ENCODE assay signal across 9 mouse cellular contexts in genomic region chr7:30873083-30873482, GRCm38 (mm10). TPM values are rescaled to one million over a fixed set of nuclear protein-coding genes. Genes with fewer than 3 reads are reported as not detected.
DNase-seq lines count a peak whose midpoint lies in the region; ATAC-seq and TF ChIP-seq lines count a peak whose summit lies in the region.
"Had no signal": no experiment of that assay in that cellular context is flagged by ENCODE, and none has a peak within 500 bp of the region (broad histone marks: within the 10 kb centered on the region; RNA-seq: fewer than 3 reads in every experiment).

No protein-coding gene starts in this region.

- no peaks in the 10 kb centered on the region for H3K27me3 ChIP-seq in midbrain, embryonic 14.5 days (ENCODE audit: control insufficient read depth, insufficient read depth, low read length)

- no peak overlapping the region for H3K4me2 ChIP-seq in midbrain, embryonic 14.5 days (ENCODE audit: low read length)

- H3K27ac ChIP-seq in cortical plate, adult 2 months (ENCODE audit: insufficient read depth, low read length): no peak overlapping the region
- H3K27ac ChIP-seq in midbrain, embryonic 14.5 days (replicated peaks; ENCODE audit: low read depth, low read length): no peak overlapping the region

- intact Hi-C loops in left cerebral cortex, postnatal 4 days (cut with DNase I): no loop called here

- peak; percentile 60 for TF ChIP-seq CTCF in cortical plate, adult 2 months (IDR thresholded peaks at IDR 0.05; ENCODE audit: extremely low read depth, insufficient read depth, low read length)

- whole genome bisulfite sequencing in midbrain, embryonic 14.5 days: 24% methylated on average over 15 of the region's 15 CpGs

- no peaks in the 10 kb centered on the region for H3K9me3 ChIP-seq in midbrain, embryonic 14.5 days (ENCODE audit: control insufficient read depth, low read length)

- H3K4me1 ChIP-seq in cortical plate, adult 2 months (ENCODE audit: control insufficient read depth, insufficient read depth, low read length): no peaks in the 10 kb centered on the region
- H3K4me1 ChIP-seq in midbrain, embryonic 14.5 days (ENCODE audit: control insufficient read depth, insufficient read depth, low read length): no peaks in the 10 kb centered on the region; the same call in 1 of the 2 replicates

- no peak for TF ChIP-seq POLR2A in cortical plate, adult 2 months (IDR thresholded peaks at IDR 0.05; ENCODE audit: extremely low read depth, insufficient read depth, low read length)

- H3K36me3 ChIP-seq in midbrain, embryonic 14.5 days (ENCODE audit: control insufficient read depth, insufficient read depth, low read length): no peaks in the 10 kb centered on the region

- H3K9ac ChIP-seq in midbrain, embryonic 14.5 days (replicated peaks; ENCODE audit: low read length): no peak overlapping the region

- no peak for ATAC-seq in midbrain, embryonic 14.5 days (ENCODE audit: low FRiP score, low TSS enrichment)
- no peak for ATAC-seq in inflammation-experienced regulatory T-cells, adult 6 months

- DNase-seq in adipocyte (ENCODE audit: low spot score): peak; percentile 30
- DNase-seq in heart, adult 18-20 months: peak; percentile 69 to 85
- DNase-seq in kidney, adult 18-20 months: peak; percentile 82
- peak; percentile 79 for DNase-seq in left cerebral cortex, postnatal 4 days
- peak; percentile 81 for DNase-seq in midbrain, embryonic 14.5 days
- peak; percentile 30 for DNase-seq in spleen, adult 12 weeks (ENCODE audit: low spot score)

- H3K4me3 ChIP-seq in cortical plate, adult 2 months (ENCODE audit: insufficient read depth, low read length): no peak overlapping the region
- no peak overlapping the region for H3K4me3 ChIP-seq in midbrain, embryonic 14.5 days (replicated peaks; ENCODE audit: low read depth, low read length)
- H3K4me3 ChIP-seq: myocyte had no signal

RNA-seq across cellular contexts. Expression of gene Cd22, which starts 7.1 kb away (rescaled TPM):
- 0.15 and 0.83 TPM in 2 replicates for polyA plus RNA-seq in cortical plate, adult 2 months (2012; rRNA removed)
- 1 to 10 TPM in 1 of 2 experiments, under 1 TPM in 1; 0.35 to 6.6 TPM for total RNA-seq in heart, adult 18-20 months (2021)
- total RNA-seq in left cerebral cortex, postnatal 4 days (2021): under 1 TPM; 0.44 to 0.48 TPM
- not detected in 2 replicates for polyA plus RNA-seq in midbrain, embryonic 14.5 days (2014; fragmentation: Nextera tagmentation; extraction: Ambion mirVana)
- 10 to 100 TPM; 10.5 to 17.5 (median 12.3) TPM for polyA plus RNA-seq in inflammation-experienced regulatory T-cells, adult 6 months (2017; shearing (Covaris generic))
- polyA plus RNA-seq: myocyte had no signal

RNA-seq across cellular contexts. Expression of gene Ffar1, which starts 11.7 kb away (rescaled TPM):
- 0.02 TPM in 1 of 2 replicates, not detected in the other for polyA plus RNA-seq in cortical plate, adult 2 months (2012; rRNA removed)
- under 1 TPM in 1 of 2 experiments, not detected in 1; 0.13 TPM for total RNA-seq in heart, adult 18-20 months (2021)
- not detected for total RNA-seq in left cerebral cortex, postnatal 4 days (2021)
- not detected in 2 replicates for polyA plus RNA-seq in midbrain, embryonic 14.5 days (2014; fragmentation: Nextera tagmentation; extraction: Ambion mirVana)
- under 1 TPM in 2 of 3 experiments, not detected in 1; 0.17 to 0.20 TPM for polyA plus RNA-seq in inflammation-experienced regulatory T-cells, adult 6 months (2017; shearing (Covaris generic))
- polyA plus RNA-seq: myocyte had no signal

RNA-seq across cellular contexts. Expression of gene Ffar3, which starts 17.1 kb away (rescaled TPM):
- 0.13 TPM in 1 of 2 replicates, not detected in the other for polyA plus RNA-seq in cortical plate, adult 2 months (2012; rRNA removed)
- total RNA-seq in heart, adult 18-20 months (2021): not detected
- total RNA-seq in left cerebral cortex, postnatal 4 days (2021): not detected
- polyA plus RNA-seq in midbrain, embryonic 14.5 days (2014; fragmentation: Nextera tagmentation; extraction: Ambion mirVana): not detected in 2 replicates
- polyA plus RNA-seq in inflammation-experienced regulatory T-cells, adult 6 months (2017; shearing (Covaris generic)): under 1 TPM in 1 of 3 experiments, not detected in 2; 0.27 TPM
- polyA plus RNA-seq: myocyte had no signal

RNA-seq across cellular contexts. Expression of gene Mag, which starts 41.6 kb away (rescaled TPM):
- 412 and 613 TPM in 2 replicates for polyA plus RNA-seq in cortical plate, adult 2 months (2012; rRNA removed)
- total RNA-seq in heart, adult 18-20 months (2021): under 1 TPM in 1 of 2 experiments, not detected in 1; 0.15 TPM
- 1 to 10 TPM; 1.3 to 3.4 TPM for total RNA-seq in left cerebral cortex, postnatal 4 days (2021)
- 1.8 and 2.8 TPM in 2 replicates for polyA plus RNA-seq in midbrain, embryonic 14.5 days (2014; fragmentation: Nextera tagmentation; extraction: Ambion mirVana)
- not detected for polyA plus RNA-seq in inflammation-experienced regulatory T-cells, adult 6 months (2017; shearing (Covaris generic))

RNA-seq across cellular contexts. Expression of gene Ffar2, which starts 49.5 kb away (rescaled TPM):
- 0.09 and 0.38 TPM in 2 replicates for polyA plus RNA-seq in cortical plate, adult 2 months (2012; rRNA removed)
- under 1 TPM; 0.23 to 0.35 TPM for total RNA-seq in heart, adult 18-20 months (2021)
- total RNA-seq in left cerebral cortex, postnatal 4 days (2021): not detected
- 0.11 TPM in 1 of 2 replicates, not detected in the other for polyA plus RNA-seq in midbrain, embryonic 14.5 days (2014; fragmentation: Nextera tagmentation; extraction: Ambion mirVana)
- 1 to 10 TPM in 1 of 3 experiments, under 1 TPM in 2; 0.50 to 3.1 (median 0.82) TPM for polyA plus RNA-seq in inflammation-experienced regulatory T-cells, adult 6 months (2017; shearing (Covaris generic))
- polyA plus RNA-seq: myocyte had no signal

Comparison
In these comparisons a context has a peak if more than half of its experiments do, and no peak if none do; other contexts are left out.
1. DNase-seq: peak in every context shown above with its lines; median percentile 82 in kidney, adult 18-20 months; 81 in midbrain, embryonic 14.5 days; 79 in left cerebral cortex, postnatal 4 days; 77 in heart, adult 18-20 months; 30 in adipocyte; 30 in spleen, adult 12 weeks.